In genomic region chr11:86571047-86571855, GRCm38 (mm10) we compare ENCODE assay signal across 7 mouse cellular contexts. TPM values are rescaled to one million over a fixed set of nuclear protein-coding genes. Genes with fewer than 3 reads are reported as not detected.
DNase-seq lines count a peak whose midpoint lies in the region; ATAC-seq lines count a peak whose summit lies in the region.

No protein-coding gene starts in this region.

- H3K9me3 ChIP-seq in embryonic facial prominence, embryonic 15.5 days (replicated peaks), result no peaks in the 10 kb centered on the region

- H3K4me1 ChIP-seq in embryonic facial prominence, embryonic 15.5 days, result peaks cover 18% of the 10 kb centered on the region

- 16% methylated on average over 15 of the region's 15 CpGs for WGBS in embryonic facial prominence, embryonic 15.5 days

- H3K4me3 ChIP-seq in embryonic facial prominence, embryonic 15.5 days (replicated peaks), result no peak overlapping the region

- peak overlapping the region; percentile 10; the same call in 1 of the 2 replicates for H3K4me2 ChIP-seq in embryonic facial prominence, embryonic 15.5 days (replicated peaks)

- peak; percentile 57 for DNase-seq in kidney, postnatal 14 days
- no peak for DNase-seq in kidney, adult 9 months
- peak; percentile 31 for DNase-seq in brain, adult 2 months (ENCODE audit: low read depth, low spot score)
- peak; percentile 81 for DNase-seq in mesoderm, embryonic 11.5 days (ENCODE audit: low read depth, low spot score)
- DNase-seq in urinary bladder, adult 18-20 months (ENCODE audit: low spot score in 2 of 2), result no peak

- peak; percentile 54; the same call in 1 of the 2 replicates for ATAC-seq in embryonic facial prominence, embryonic 15.5 days (ENCODE audit: insufficient number of reproducible peaks, low FRiP score, low TSS enrichment, low read depth)
- ATAC-seq in inflammation-experienced regulatory T-cells, adult 6 months, result no peak

- peak overlapping the region; percentile 76 for H3K27ac ChIP-seq in embryonic facial prominence, embryonic 15.5 days (replicated peaks)

- no peaks in the 10 kb centered on the region for H3K27me3 ChIP-seq in embryonic facial prominence, embryonic 15.5 days

- H3K36me3 ChIP-seq in embryonic facial prominence, embryonic 15.5 days, result no peaks in the 10 kb centered on the region

- H3K9ac ChIP-seq in embryonic facial prominence, embryonic 15.5 days, result no peak overlapping the region

RNA-seq across cellular contexts. Expression of gene Tubd1, which starts 26.5 kb away (rescaled TPM):
- polyA plus RNA-seq in embryonic facial prominence, embryonic 15.5 days (2015; fragmentation: Nextera tagmentation; extraction: Ambion mirVana), result 10.0 and 11.3 TPM in 2 replicates
- polyA plus RNA-seq in inflammation-experienced regulatory T-cells, adult 6 months (2017; shearing (Covaris generic)), result 1 to 10 TPM; 4.8 to 8.2 (median 5.6) TPM

RNA-seq across cellular contexts. Expression of gene Rps6kb1, which starts 26.6 kb away (rescaled TPM):
- 70.6 and 70.8 TPM in 2 replicates for polyA plus RNA-seq in embryonic facial prominence, embryonic 15.5 days (2015; fragmentation: Nextera tagmentation; extraction: Ambion mirVana)
- 10 to 100 TPM; 56.3 to 59.1 (median 57.3) TPM for polyA plus RNA-seq in inflammation-experienced regulatory T-cells, adult 6 months (2017; shearing (Covaris generic))

Comparison
In these comparisons a context has a peak if more than half of its experiments do, and no peak if none do; other contexts are left out.
1. DNase-seq: peak in kidney, postnatal 14 days (single experiment), brain, adult 2 months (single experiment) and mesoderm, embryonic 11.5 days (single experiment); none in kidney, adult 9 months (single experiment) and urinary bladder, adult 18-20 months (0 of 2).